Mouse (Mus musculus) thymus, postnatal 36 days (tissue): ENCODE results near the gene Rab22a.
A peak's percentile ranks its signal among the peaks of the same experiment; 100 is the strongest.
"Not testable (repeated sequence)": the region's sequence is repeated elsewhere in the genome, so short reads cannot be mapped to it uniquely, and the experiment has no call there.

Experiments used
- DNase-seq, 2 experiments: peaks; one replicate each; pipeline ENCODE4 v3.0.0; 2022; ENCODE audit warnings: mixed read lengths in 2 of 2

The Rab22a gene

GRCm38 (mm10) chr2:173659057-173659925, at the start of gene Rab22a:
TSS of gene Rab22a (plus strand) at chr2:173659760.
- peak; percentile 97 to 98 for DNase-seq

DNA sequence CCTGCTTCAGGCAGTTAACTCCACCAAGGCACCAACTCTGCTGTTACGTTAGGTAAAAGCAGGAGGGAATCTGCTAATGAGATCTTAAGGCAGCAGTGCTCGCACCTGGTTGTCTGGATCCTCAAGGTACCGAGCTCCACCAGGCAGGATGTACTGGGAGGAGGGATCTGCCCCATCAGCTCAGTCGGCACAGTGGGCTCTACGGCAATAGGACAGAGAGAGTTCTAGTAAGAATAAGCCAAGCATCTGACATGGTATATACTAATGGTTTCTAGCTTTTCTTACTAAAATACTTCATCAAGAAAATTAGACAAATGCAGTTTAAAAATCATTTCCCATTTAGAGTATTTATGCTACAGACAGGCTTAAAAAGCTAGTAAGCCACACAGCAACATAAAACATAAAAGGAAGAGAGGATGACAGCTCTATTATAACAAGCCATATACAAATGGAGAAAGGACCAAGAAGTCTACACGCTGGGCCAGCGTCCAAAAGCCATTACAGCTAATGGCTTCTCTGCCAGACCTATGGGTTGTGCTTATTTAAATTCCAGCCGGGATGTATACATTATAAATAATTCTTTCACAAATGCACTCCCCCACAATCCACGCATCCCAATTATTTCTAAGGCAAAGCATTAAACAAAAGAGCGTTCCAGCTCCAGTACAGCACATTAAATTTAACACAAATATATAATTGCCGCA, 44.0 kb upstream of the Rab22a start:
- DNase-seq: no peak

DNA sequence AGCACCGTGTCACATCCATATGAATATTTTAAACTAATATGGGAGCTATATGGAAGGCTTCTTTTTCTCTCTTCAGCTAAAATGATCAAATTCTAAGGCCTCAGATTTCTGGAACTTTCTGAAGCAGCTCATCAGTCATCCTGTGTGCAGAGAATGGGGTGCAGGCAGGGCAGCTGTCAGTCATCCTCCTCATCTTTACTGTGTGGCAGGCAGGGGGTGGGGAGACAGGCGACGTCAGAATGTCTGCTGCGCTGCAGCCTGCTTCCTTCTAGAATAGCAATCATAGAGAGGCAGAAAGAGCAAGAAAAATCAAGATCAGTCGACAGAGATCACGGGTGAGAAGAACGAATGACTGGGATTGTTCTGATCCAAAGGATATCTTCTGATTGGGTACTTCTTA, 43.4 kb upstream of the Rab22a start:
- DNase-seq: no peak

GRCm38 (mm10) chr2:173619132-173619531, 40.4 kb upstream of the Rab22a start:
- DNase-seq: no peak

DNA sequence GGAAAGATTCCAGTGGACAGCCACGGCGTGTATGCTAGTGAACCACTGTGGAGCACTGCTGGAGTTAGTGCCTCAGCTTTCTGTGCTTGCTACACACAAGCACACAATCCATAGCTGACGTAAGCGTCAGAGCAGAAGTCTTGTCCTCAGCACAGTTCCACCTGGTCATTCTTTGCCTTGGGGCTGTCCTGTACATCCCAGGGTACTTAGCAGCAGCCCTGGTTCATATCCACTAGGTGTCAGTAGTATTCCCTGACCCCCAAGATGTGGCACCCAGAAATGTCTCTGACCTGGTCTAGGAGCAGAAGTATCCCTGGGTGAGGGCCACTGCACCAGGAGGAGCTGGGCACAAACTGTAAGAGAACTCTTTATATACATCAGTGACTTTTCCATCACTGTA, 38.9 kb upstream of the Rab22a start:
- DNase-seq: no peak

- no peak for DNase-seq
Observed at GRCm38 (mm10) chr2:173622173-173622601, 37.4 kb upstream of the Rab22a start.

- peak; percentile 20 to 42 for DNase-seq
Observed at GRCm38 (mm10) chr2:173624667-173625066, 34.9 kb upstream of the Rab22a start.

DNA sequence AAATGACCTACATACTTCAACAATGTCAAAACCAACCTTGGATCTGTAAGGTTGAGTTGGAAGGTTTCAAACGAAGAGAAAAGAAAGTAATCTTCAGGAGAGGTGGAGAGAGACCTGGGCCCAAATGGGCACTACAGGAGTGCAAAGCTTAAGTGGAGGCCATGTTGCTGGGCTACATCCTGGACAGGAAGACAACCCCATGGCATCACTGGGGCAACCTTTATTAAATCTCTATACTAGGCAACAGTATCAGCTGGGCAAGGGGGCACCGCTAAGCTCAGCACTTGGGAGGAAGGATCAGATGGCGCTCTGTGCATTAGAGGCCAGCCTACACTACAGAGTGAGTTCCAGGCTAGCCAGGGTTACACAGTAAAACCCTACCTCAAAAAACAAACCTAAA, 33.8 kb upstream of the Rab22a start:
- no peak for DNase-seq

GRCm38 (mm10) chr2:173634106-173634505, 25.5 kb upstream of the Rab22a start:
- not testable (repeated sequence) for DNase-seq

DNA sequence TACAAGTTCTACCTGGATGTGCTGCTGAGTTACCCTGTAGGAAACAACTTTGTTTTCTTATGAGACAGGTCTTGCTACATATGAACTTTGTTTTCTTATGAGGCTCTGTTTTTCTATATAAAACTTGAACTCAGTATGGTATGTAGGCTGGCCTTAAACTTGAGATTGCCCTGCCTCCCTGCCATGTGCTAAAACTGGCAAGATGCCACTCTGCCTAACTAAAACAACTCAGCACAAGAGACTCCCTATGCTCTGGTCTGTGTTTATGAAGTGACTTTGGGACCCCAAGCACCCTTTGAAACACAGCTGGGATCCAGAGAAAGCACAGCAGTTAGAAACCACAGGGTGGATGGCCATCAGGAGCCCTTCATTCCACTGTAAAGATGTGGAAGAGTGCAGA, 18.2 kb upstream of the Rab22a start:
- DNase-seq: no peak

- DNase-seq: no peak
Observed at GRCm38 (mm10) chr2:173642262-173642999, 17.1 kb upstream of the Rab22a start.

DNA sequence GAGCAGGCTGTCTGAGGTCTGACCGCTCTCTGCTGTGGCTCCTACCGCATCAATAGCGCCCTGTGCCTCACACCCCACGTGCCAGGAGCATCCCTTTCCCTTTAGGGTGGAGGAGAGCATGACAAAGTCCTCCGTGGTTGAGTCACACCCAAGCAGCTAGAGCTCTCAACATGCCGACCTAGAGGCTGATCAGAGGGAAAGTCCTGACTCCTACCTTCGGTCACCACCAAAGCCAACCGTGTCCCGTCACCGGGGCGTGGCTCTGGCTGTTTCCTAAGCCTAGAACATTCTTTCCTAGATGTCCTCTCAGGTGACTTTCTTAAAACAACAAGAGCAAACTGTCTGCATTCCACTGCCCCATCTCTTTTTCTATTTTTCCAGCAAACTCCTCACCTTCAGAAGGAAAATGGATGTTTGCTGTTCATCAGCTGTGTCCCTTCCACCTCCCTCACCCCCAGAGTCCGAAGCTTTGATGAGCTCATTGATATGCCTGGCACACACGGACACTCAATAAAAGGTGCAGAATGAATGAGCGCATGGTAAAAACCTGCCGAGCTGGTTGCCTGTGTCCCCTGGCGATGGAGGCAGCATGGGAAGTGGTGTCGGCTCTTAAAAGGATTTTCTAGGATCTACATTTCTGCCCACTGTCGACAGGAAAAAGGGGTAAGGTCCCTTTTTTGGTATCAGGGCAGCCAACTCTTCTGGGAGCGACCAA, 12.2 kb upstream of the Rab22a start:
- DNase-seq: no peak

- no peak for DNase-seq
Observed at GRCm38 (mm10) chr2:173649762-173650161, 9.8 kb upstream of the Rab22a start.

GRCm38 (mm10) chr2:173653526-173653925, 6.0 kb upstream of the Rab22a start:
- DNase-seq: no peak

DNA sequence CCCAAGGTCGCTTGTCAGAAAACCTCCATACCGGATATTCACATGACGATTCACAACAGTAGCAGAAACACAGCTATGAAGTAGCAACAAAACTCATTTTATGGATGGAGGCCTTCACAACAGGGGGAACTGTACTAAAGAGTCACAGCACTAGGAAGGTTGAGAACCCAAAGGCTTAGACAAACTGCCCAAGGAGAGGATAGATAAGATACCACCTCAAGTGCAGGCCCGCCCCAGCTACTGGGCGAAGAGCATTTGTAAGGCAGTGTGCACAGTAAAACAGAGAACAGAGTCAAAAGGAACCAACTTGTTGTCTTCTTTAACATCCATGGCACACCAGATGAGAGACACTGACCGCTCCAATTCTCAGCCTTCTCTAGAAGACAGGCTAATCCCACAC, 1.8 kb upstream of the Rab22a start:
- no peak for DNase-seq

DNA sequence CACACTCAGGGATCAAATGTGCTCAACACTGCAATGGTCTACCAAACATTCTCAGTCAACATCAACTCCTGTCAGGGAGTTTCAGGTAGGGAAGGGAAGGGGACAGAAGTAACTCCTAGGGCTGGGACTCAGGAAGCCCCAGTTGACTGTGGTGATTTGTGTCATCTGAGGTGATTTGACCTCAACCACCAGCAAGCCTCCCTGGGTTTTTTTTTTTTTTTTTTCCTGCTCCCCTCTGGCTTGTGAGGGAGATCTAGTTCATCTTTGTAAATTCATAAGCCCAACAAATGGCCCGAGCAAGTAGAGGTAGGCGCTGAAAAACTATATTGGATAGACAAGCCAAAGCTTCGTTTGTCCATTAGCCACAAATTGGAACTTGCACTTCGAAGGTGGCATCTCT, 1.0 kb upstream of the Rab22a start:
- no peak for DNase-seq

- DNase-seq: no peak
Observed at GRCm38 (mm10) chr2:173659926-173660684, 545 bp downstream of the Rab22a start.

DNA sequence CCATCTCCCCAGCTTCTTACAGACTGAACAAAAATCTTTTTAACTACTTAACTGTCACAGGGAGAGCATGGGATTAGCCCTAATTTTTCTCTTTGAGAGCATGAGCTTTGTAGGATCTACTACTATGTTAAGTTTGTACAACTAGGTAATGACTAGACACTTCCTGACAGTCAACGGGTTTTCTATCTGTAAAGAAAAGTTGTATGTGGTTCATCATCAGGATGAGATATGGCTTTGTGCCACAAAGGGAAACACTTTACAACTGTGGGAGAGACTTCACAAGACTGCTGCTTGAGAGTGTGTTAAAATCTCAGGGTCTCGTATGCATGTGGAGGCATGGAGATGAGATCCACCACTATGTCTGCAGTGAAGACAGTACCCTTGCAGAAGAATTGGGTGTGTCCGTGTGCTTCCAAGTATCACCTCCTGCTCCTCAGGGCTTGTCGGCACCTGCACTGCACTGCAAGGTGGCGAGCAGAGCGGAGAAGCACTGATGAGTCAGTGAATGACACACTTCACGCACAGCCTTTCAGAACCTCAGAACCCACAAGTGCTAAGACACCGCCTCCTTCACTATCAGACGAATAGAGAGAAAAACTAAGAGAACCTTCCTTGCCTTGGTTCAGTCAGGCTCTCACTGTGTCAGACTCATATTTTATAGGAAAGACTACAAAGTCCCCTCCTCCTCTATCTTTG, 2.8 kb downstream of the Rab22a start:
- DNase-seq: no peak

GRCm38 (mm10) chr2:173664736-173665135, 5.2 kb downstream of the Rab22a start:
- no peak for DNase-seq

DNA sequence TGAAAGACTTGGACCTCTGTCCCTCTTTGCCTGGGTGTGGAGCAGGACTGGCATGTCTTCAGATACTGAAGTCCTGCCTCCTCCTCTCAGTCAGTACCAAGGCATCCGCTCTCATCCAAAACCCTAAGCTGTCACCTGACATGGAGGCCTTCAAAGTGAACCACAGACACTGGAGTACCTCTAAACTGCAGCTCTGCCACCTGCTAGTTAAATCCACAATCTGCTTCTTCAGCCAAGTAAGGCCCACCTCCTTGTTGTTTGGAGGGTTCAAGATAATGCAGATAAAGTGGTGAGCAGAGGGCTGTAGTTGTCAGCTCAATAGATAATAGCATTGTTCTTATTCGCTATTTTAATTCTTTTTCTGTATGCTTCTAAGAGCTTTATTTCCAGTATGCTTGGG, 5.7 kb downstream of the Rab22a start:
- peak; percentile 15 to 37 for DNase-seq

GRCm38 (mm10) chr2:173666876-173667275, 7.3 kb downstream of the Rab22a start:
- DNase-seq: no peak
